Mouse (Mus musculus): ENCODE results near the gene Cabp1. TPM values are rescaled to one million over a fixed set of nuclear protein-coding genes. Genes with fewer than 3 reads are reported as not detected.

The Cabp1 gene
- polyA plus RNA-seq, 1 experiment from 2014 or later = 1.2 TPM

DNA sequence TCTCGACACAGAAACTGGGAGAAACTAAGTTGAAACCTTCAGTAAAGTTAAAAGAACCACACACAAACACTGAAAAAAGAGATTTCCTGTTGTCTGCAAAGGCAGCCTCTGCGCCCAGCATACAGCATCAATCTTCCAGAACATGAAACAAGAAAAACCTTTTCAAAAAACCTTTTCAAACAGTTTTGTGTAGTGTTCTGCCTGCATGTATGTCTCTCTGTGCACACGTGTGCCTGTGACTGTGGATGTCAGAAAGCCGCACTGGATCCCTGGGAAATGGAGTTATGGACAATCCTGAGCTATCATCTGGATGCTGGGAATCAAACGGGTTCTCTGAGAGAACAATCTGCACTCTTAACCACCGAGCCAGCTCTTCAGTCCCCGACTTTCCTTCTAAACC lies 37.8 kb downstream of the Cabp1 start:
- ATAC-seq (replicated peaks; ENCODE audit: low FRiP score, low read depth) = no peak
- WGBS = 34% methylated on average over 7 of the region's 7 CpGs
- H3K27ac ChIP-seq = peak overlapping the region; percentile 51; the same call in 1 of the 2 replicates
- TF ChIP-seq CTCF (IDR thresholded peaks at IDR 0.05; ENCODE audit: low read depth) = no peak
- no peaks in the 10 kb centered on the region for H3K9me3 ChIP-seq (replicated peaks; ENCODE audit: low read length)
- H3K4me3 ChIP-seq (replicated peaks; ENCODE audit: low read depth, low read length) = peak overlapping the region; percentile 93
- H3K4me1 ChIP-seq (replicated peaks; ENCODE audit: insufficient read depth, low read length) = peaks cover 46% of the 10 kb centered on the region
- no peaks in the 10 kb centered on the region for H3K36me3 ChIP-seq (ENCODE audit: insufficient read depth, low read length)
- H3K27me3 ChIP-seq (ENCODE audit: insufficient read depth, low read length) = no peaks in the 10 kb centered on the region
- peak overlapping the region; percentile 67 for H3K4me2 ChIP-seq (ENCODE audit: low read length)
- no peak for DNase-seq (ENCODE audit: low spot score)
- peak overlapping the region; percentile 96; the same call in 1 of the 2 replicates for H3K9ac ChIP-seq (ENCODE audit: low read depth, low read length)

DNA sequence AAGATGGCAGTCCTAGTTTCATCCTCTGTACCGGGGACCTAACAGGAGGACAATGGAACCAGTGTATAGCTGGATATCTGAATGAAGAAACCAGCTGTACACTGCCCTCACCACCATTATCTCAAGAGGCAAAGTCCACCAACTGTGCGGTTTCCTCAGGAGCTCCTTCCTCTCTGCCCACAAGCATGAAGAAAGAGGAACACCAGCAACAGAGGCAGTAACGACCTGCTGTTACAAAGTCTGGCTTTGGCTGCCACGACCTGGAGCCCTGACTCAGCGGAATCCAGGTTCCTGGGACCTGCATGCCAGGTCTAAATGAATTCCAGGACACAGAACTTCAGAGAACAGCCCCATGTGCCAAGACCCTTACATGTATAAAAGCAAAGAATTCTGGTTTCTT lies 38.4 kb downstream of the Cabp1 start:
- ATAC-seq (replicated peaks; ENCODE audit: low FRiP score, low read depth) (no peak), DNase-seq (ENCODE audit: low spot score) (no peak)
- peaks cover 44% of the 10 kb centered on the region for H3K4me1 ChIP-seq (replicated peaks; ENCODE audit: insufficient read depth, low read length)
- H3K27ac ChIP-seq = peak overlapping the region; percentile 51; the same call in 1 of the 2 replicates
- peak overlapping the region; percentile 67 for H3K4me2 ChIP-seq (ENCODE audit: low read length)
- no peaks in the 10 kb centered on the region for H3K9me3 ChIP-seq (replicated peaks; ENCODE audit: low read length)
- 29% methylated on average over 5 of the region's 5 CpGs for WGBS
- no peaks in the 10 kb centered on the region for H3K27me3 ChIP-seq (ENCODE audit: insufficient read depth, low read length)
- 0 out of 2 replicates have a peak overlapping the region, but pooled peaks have one; percentile 96 for H3K9ac ChIP-seq (ENCODE audit: low read depth, low read length)
- H3K4me3 ChIP-seq (replicated peaks; ENCODE audit: low read depth, low read length) = peak overlapping the region; percentile 93
- H3K36me3 ChIP-seq (ENCODE audit: insufficient read depth, low read length) = no peaks in the 10 kb centered on the region
- TF ChIP-seq CTCF (IDR thresholded peaks at IDR 0.05; ENCODE audit: low read depth) = no peak

- peak overlapping the region; percentile 51; the same call in 1 of the 2 replicates for H3K27ac ChIP-seq
- H3K9me3 ChIP-seq (replicated peaks; ENCODE audit: low read length) = no peaks in the 10 kb centered on the region
- H3K27me3 ChIP-seq (ENCODE audit: insufficient read depth, low read length) = no peaks in the 10 kb centered on the region
- H3K4me2 ChIP-seq (ENCODE audit: low read length) = peak overlapping the region; percentile 67
- ATAC-seq (replicated peaks; ENCODE audit: low FRiP score, low read depth) (no peak), DNase-seq (ENCODE audit: low spot score) (no peak)
- 0 out of 2 replicates have a peak overlapping the region, but pooled peaks have one; percentile 32 for H3K9ac ChIP-seq (ENCODE audit: low read depth, low read length)
- peaks cover 40% of the 10 kb centered on the region for H3K4me1 ChIP-seq (replicated peaks; ENCODE audit: insufficient read depth, low read length)
- no peak for TF ChIP-seq CTCF (IDR thresholded peaks at IDR 0.05; ENCODE audit: low read depth)
- peak overlapping the region; percentile 93; the same call in 1 of the 2 replicates for H3K4me3 ChIP-seq (replicated peaks; ENCODE audit: low read depth, low read length)
- H3K36me3 ChIP-seq (ENCODE audit: insufficient read depth, low read length) = peaks cover 6% of the 10 kb centered on the region
- WGBS = 51% methylated on average over 13 of the region's 13 CpGs
Measured at GRCm38 (mm10) chr5:115155156-115155631, 39.0 kb downstream of the Cabp1 start.

- H3K9ac ChIP-seq (ENCODE audit: low read depth, low read length) = no peak overlapping the region
- H3K27me3 ChIP-seq (ENCODE audit: insufficient read depth, low read length) = no peaks in the 10 kb centered on the region
- H3K36me3 ChIP-seq (ENCODE audit: insufficient read depth, low read length) = peaks cover 25% of the 10 kb centered on the region
- H3K9me3 ChIP-seq (replicated peaks; ENCODE audit: low read length) = no peaks in the 10 kb centered on the region
- DNase-seq (ENCODE audit: low spot score) (no peak), ATAC-seq (replicated peaks; ENCODE audit: low FRiP score, low read depth) (no peak)
- H3K27ac ChIP-seq = peak overlapping the region; percentile 2; the same call in 1 of the 2 replicates
- H3K4me1 ChIP-seq (replicated peaks; ENCODE audit: insufficient read depth, low read length) = peaks cover 34% of the 10 kb centered on the region
- no peak overlapping the region for H3K4me3 ChIP-seq (replicated peaks; ENCODE audit: low read depth, low read length)
- WGBS = 14% methylated on average over 8 of the region's 8 CpGs
- TF ChIP-seq CTCF (IDR thresholded peaks at IDR 0.05; ENCODE audit: low read depth) = no peak
- peak overlapping the region; percentile 14; the same call in 1 of the 2 replicates for H3K4me2 ChIP-seq (ENCODE audit: low read length)
Measured at GRCm38 (mm10) chr5:115152132-115152956, 41.8 kb downstream of the Cabp1 start.

DNA sequence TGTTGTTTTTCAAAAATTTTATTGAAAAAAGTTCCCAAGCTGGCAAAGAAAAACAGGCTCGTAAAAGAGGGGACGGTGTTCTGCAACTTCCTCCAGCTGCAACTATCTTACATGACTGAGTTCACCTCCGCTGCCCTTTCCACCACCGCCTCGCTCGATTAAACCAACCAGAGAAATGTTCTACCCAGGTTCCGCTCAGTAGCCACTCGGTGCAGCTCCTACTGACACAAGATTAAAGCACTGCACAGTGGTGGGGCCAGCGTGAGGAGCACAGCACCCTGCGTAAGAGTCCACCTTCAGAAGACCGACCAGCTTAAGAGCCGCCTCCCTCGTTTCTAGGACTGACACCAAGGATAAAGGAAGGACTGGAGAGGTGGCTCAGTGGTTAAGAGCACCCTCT lies 42.7 kb downstream of the Cabp1 start:
- Histone ChIP-seq H3K27ac (peak overlapping the region; percentile 73), H3K9me3 (replicated peaks; ENCODE audit: low read length) (no peaks in the 10 kb centered on the region), H3K4me1 (replicated peaks; ENCODE audit: insufficient read depth, low read length) (peaks cover 34% of the 10 kb centered on the region), H3K9ac (ENCODE audit: low read depth, low read length) (no peak overlapping the region), H3K36me3 (ENCODE audit: insufficient read depth, low read length) (peaks cover 30% of the 10 kb centered on the region), H3K27me3 (ENCODE audit: insufficient read depth, low read length) (no peaks in the 10 kb centered on the region), H3K4me3 (replicated peaks; ENCODE audit: low read depth, low read length) (no peak overlapping the region), H3K4me2 (ENCODE audit: low read length) (peak overlapping the region; percentile 6; the same call in 1 of the 2 replicates)
- DNase-seq (ENCODE audit: low spot score) (peak; percentile 87), ATAC-seq (replicated peaks; ENCODE audit: low FRiP score, low read depth) (peak; percentile 68)
- 37% methylated on average over 13 of the region's 13 CpGs for WGBS
- peak; percentile 15; the same call in 1 of the 2 replicates for TF ChIP-seq CTCF (IDR thresholded peaks at IDR 0.05; ENCODE audit: low read depth)

GRCm38 (mm10) chr5:115150991-115151390 lies 43.2 kb downstream of the Cabp1 start:
- Histone ChIP-seq H3K4me3 (replicated peaks; ENCODE audit: low read depth, low read length) (no peak overlapping the region), H3K36me3 (ENCODE audit: insufficient read depth, low read length) (peaks cover 30% of the 10 kb centered on the region), H3K27ac (peak overlapping the region; percentile 73), H3K27me3 (ENCODE audit: insufficient read depth, low read length) (no peaks in the 10 kb centered on the region), H3K4me2 (ENCODE audit: low read length) (0 out of 2 replicates have a peak overlapping the region, but pooled peaks have one; percentile 6), H3K9ac (ENCODE audit: low read depth, low read length) (no peak overlapping the region), H3K9me3 (replicated peaks; ENCODE audit: low read length) (no peaks in the 10 kb centered on the region), H3K4me1 (replicated peaks; ENCODE audit: insufficient read depth, low read length) (peaks cover 33% of the 10 kb centered on the region)
- ATAC-seq (replicated peaks; ENCODE audit: low FRiP score, low read depth) (no peak), DNase-seq (ENCODE audit: low spot score) (no peak)
- TF ChIP-seq CTCF (IDR thresholded peaks at IDR 0.05; ENCODE audit: low read depth) = no peak
- WGBS = 48% methylated on average over 5 of the region's 5 CpGs

All from kidney, postnatal 0 days (tissue).